Mouse (Mus musculus) CD4-positive, CD25-positive, alpha-beta regulatory T cell, adult 4 months (primary cell): ENCODE data around the gene Flvcr2. TPM values are rescaled to one million over a fixed set of nuclear protein-coding genes. Genes with fewer than 3 reads are reported as not detected.

ENCODE experiments used
- ATAC-seq: one replicate; pipeline ENCODE4 v1.8.0; 2017
- polyA plus RNA-seq, 2 experiments: library from polyadenylated mRNA; unstranded; fragments of 100-300 nt; shearing (Covaris generic); gene quantifications; one replicate each; pipeline ENCODE4 v1.2.1; 2017

Gene Flvcr2
- polyA plus RNA-seq, 2 experiments from 2014 or later = 0.39 to 0.89 TPM

- no peak for ATAC-seq
These were observed 10.1 kb upstream of the Flvcr2 start for GRCm38 (mm10) chr12:85736203-85736602.

- no peak for ATAC-seq
These were observed 9.4 kb upstream of the Flvcr2 start for GRCm38 (mm10) chr12:85736960-85737359.

- ATAC-seq = no peak
These were observed 419 bp downstream of the Flvcr2 start for GRCm38 (mm10) chr12:85746696-85747219.

GRCm38 (mm10) chr12:85747343-85747742 lies 1.0 kb downstream of the Flvcr2 start:
- ATAC-seq = no peak

GRCm38 (mm10) chr12:85749861-85750260 lies 3.5 kb downstream of the Flvcr2 start:
- ATAC-seq = no peak

GRCm38 (mm10) chr12:85752116-85752515 lies 5.8 kb downstream of the Flvcr2 start:
- ATAC-seq = no peak

GRCm38 (mm10) chr12:85753223-85753622 lies 6.9 kb downstream of the Flvcr2 start:
- ATAC-seq = no peak

- ATAC-seq = no peak
These were observed 8.4 kb downstream of the Flvcr2 start for GRCm38 (mm10) chr12:85754611-85755265.

GRCm38 (mm10) chr12:85756455-85756854 lies 10.1 kb downstream of the Flvcr2 start:
- ATAC-seq = no peak

- no peak for ATAC-seq
These were observed 10.7 kb downstream of the Flvcr2 start for GRCm38 (mm10) chr12:85757074-85757473.

- ATAC-seq = no peak
These were observed 12.4 kb downstream of the Flvcr2 start for GRCm38 (mm10) chr12:85758741-85759140.

- ATAC-seq = no peak
These were observed 15.1 kb downstream of the Flvcr2 start for GRCm38 (mm10) chr12:85761471-85761870.

- no peak for ATAC-seq
These were observed 18.3 kb downstream of the Flvcr2 start for GRCm38 (mm10) chr12:85764686-85765085.

GRCm38 (mm10) chr12:85766287-85766686 lies 19.9 kb downstream of the Flvcr2 start:
- ATAC-seq = no peak

GRCm38 (mm10) chr12:85767750-85768149 lies 21.4 kb downstream of the Flvcr2 start:
- no peak for ATAC-seq

- ATAC-seq = no peak
These were observed 25.0 kb downstream of the Flvcr2 start for GRCm38 (mm10) chr12:85771356-85771755.

- no peak for ATAC-seq
These were observed 32.6 kb downstream of the Flvcr2 start for GRCm38 (mm10) chr12:85778962-85779361.

- no peak for ATAC-seq
These were observed 33.4 kb downstream of the Flvcr2 start for GRCm38 (mm10) chr12:85779707-85780106.

- no peak for ATAC-seq
These were observed 35.3 kb downstream of the Flvcr2 start for GRCm38 (mm10) chr12:85781606-85782005.

- no peak for ATAC-seq
These were observed 38.8 kb downstream of the Flvcr2 start for GRCm38 (mm10) chr12:85784916-85785815.

- ATAC-seq = no peak
These were observed 45.8 kb downstream of the Flvcr2 start for GRCm38 (mm10) chr12:85792158-85792557.

GRCm38 (mm10) chr12:85792821-85793346 lies 46.5 kb downstream of the Flvcr2 start:
- no peak for ATAC-seq

GRCm38 (mm10) chr12:85794094-85794493 lies 47.8 kb downstream of the Flvcr2 start:
- ATAC-seq = no peak
